Mouse (Mus musculus): ENCODE measurements around the gene Prm2. TPM values are rescaled to one million over a fixed set of nuclear protein-coding genes. Genes with fewer than 3 reads are reported as not detected.

The Prm2 gene
- not detected for total RNA-seq (2021)
- long read RNA-seq, experiment 1, result 0 reads
- long read RNA-seq, experiment 2, result 0 reads

DNA sequence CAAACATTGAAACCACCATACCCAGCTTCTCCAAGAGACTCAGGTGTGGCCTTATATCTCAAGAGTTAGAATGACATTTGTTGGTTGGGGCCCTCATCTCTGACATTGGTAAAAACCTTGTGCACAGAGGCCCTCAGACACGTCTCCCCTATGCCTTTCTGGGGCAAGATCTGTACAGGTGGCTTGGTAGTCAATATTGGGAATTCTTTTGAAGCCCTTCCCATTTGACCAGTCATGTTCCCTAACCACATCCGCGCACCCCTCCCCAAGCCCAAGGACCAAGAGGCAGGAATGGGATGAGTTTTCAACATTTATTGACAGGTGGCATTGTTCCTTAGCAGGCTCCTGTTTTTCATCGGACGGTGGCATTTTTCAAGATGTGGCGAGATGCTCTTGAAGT lies at the start of gene Prm2:
Gene Prm2 (minus strand): TSS at position 101 of the 400 bp plus-strand sequence.
- no peak for DNase-seq (ENCODE audit: low spot score in 2 of 2)

GRCm38 (mm10) chr16:10844319-10844670 lies 48.4 kb upstream of the Prm2 start:
- DNase-seq (ENCODE audit: low spot score in 2 of 2), result no peak

DNA sequence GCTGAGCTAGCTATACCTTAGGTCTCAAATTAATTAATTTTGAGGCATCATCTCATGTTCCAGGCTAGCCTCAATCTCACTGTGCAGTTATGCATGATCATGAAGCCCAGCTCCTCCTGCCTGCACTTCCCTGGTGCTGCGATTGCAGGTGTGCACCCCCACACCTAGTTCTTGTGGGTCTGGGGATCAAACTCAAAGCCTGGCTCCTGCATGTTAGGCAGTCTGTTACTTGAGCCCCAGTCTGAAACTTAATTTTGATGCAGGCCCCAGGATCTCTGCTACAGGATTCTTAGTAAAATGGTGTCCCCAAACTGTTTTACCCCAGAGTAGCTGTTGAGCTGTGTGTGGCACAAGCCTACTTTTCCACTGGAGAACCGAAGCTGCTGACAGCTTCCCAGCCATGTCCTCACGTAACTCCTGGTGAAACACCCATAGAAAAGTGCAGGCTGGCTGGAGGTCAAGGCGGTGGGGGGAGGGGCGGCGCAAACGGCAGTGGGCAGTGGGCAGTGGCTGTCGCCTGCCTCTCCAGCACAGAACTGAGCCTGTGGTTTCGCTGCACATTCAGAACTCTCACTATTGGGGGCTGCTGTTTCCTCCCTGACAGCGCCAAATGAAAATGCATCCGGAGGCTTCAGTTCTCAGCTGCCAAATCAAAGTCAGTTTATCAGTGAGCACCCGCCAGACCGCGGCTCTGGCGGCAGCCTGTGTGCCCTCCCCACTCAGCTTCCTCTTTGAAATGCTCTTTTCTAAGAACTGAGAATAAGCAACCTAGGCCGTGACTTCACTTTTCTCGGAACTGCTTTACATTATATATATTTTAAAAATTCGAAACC lies 47.8 kb upstream of the Prm2 start:
- peak in 1 of 2 experiments; percentile 24 for DNase-seq (ENCODE audit: low spot score in 2 of 2)

DNA sequence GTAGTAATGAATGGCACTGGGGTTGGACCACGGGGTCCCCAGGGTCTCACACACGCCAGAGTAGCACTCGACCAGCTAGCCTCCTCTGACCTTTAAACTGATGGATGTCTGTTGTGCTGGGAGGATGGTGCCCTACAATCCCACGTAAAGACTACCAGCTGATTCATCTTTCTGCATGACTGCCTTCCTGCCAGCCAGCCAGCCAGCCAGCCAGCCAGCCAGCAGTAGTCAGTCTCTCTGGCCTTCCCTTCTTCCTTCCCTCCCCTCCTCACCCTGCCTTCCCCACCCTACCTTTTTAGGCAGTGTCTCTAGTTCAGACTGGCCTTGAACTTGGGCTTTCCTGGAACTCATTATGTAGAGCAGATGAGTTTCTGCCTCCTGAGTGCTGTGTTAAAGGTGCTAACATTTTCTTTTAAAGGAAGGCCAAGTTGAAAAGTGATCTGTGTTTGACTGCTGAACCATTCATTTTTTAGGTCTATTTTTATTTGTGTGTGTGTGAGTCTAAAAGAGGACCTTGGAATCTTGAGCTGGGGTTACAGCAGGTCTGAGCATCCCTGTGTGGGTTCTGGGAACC lies 46.4 kb upstream of the Prm2 start:
- no peak for DNase-seq (ENCODE audit: low spot score in 2 of 2)

DNA sequence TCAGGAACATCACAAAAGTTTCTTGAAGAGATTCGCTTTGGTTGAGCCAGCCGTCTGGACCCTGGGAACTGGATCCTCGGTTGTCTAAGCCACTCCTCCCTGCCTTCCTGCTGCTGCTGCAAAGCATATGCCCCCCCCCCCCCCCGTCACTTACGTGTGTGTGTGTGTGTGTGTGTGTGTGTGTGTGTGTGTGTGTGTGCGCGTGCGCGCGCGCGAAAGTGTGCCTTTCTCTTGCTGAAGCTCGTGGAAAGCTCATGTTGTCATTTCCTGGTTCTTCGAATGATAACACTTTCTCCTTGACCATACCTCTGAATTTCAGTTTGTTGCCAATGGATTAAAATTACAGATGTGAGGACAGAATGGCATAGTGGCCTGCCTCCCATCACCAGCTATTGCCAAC lies 44.1 kb upstream of the Prm2 start:
- no peak for DNase-seq (ENCODE audit: low spot score in 2 of 2)

- DNase-seq (ENCODE audit: low spot score in 2 of 2), result no peak
These were observed 42.7 kb upstream of the Prm2 start for GRCm38 (mm10) chr16:10838487-10839245.

- no peak for DNase-seq (ENCODE audit: low spot score in 2 of 2)
These were observed 42.0 kb upstream of the Prm2 start for GRCm38 (mm10) chr16:10837903-10838302.

DNA sequence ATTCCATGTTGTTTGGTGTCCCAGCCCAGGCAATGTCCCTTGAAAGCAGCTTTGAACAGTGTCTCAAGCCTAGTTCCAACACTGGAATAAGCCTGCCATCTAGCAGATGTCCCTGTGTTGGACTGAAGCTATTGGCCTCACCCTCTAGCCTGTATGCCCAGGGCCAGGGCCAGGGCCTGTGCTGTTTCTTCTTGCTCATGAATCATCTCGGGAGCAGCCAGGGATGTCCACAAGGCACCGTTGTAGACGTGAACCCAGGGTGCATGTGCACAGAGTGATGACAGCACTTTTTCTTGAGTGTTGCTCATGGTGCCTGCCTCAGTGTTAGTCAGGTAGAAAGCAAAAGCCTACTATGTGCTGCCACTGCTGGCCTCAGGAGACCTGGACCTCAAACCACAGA lies 41.3 kb upstream of the Prm2 start:
- DNase-seq (ENCODE audit: low spot score in 2 of 2), result no peak

- no peak for DNase-seq (ENCODE audit: low spot score in 2 of 2)
These were observed 40.5 kb upstream of the Prm2 start for GRCm38 (mm10) chr16:10836388-10836787.

DNA sequence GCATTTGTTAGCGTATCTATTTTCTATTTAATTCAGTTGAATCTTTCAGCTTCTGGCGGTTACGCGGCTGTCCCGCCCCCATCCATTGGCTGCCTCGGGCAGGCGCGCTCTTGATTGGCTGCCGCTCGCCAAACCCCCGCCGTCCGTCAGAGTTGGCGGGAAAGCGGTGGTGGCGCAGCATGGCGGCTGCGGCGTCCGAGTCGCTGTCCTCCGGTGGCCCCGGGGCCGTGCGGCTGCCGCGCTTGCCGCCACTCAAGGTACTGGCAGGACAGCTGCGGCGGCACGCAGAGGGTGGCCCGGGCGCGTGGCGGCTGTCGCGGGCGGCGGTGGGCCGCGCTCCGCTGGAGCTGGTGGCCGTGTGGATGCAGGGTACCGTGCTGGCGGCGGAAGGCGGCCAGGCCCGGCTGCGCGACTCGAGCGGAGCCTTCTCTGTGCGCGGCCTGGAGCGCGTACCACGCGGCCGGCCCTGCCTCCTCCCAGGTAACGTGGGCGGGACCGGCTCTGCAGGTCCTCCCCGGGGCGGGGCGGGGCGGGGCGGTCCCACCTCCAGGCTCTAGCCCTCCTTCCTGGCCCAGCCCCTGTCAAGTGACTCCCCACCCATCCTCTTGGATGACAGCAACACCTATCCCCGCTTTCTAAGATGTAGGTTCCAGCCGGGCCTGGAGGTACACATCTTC lies 39.1 kb upstream of the Prm2 start, which contains the start of gene Rmi2:
Gene Rmi2 (plus strand): TSS at position 149 of the 677 bp plus-strand sequence.
- peak; percentile 70 to 82 for DNase-seq (ENCODE audit: low spot score in 2 of 2)

DNA sequence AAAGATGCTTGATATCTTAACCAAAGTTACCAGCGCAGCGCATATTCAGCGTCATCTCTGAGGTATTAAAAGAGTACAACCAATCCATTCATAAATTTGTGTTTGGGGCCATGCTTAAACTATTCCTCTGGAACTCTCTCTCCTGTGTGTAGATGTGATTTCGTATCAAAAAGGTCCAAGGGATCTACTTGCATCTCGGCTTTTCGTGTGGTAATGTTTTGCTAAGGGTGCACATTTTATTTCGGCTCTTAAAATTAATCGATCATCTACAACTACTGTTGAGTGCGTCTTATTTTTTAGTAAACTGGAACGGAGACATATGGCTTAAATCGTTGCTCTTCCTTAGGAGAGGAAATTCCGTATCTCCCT lies 38.6 kb upstream of the Prm2 start:
- DNase-seq (ENCODE audit: low spot score in 2 of 2), result no peak

DNA sequence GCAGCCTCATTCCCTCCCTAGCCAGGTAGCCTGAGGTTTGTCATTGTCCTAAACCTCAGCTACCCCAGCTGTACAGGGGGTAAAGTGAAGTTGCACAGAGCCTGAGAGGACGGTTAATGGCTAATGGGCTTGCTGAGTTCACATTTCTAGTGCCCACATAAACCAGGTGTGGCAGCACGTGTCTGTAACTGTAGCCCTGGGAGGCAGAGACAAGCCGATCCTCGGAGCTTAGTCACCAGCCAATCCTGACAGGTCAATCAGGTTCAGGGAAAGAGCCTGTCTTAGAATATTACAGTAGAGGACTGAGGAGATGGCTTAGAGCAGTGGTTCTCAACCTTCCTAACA lies 32.5 kb upstream of the Prm2 start:
- DNase-seq (ENCODE audit: low spot score in 2 of 2), result no peak

DNA sequence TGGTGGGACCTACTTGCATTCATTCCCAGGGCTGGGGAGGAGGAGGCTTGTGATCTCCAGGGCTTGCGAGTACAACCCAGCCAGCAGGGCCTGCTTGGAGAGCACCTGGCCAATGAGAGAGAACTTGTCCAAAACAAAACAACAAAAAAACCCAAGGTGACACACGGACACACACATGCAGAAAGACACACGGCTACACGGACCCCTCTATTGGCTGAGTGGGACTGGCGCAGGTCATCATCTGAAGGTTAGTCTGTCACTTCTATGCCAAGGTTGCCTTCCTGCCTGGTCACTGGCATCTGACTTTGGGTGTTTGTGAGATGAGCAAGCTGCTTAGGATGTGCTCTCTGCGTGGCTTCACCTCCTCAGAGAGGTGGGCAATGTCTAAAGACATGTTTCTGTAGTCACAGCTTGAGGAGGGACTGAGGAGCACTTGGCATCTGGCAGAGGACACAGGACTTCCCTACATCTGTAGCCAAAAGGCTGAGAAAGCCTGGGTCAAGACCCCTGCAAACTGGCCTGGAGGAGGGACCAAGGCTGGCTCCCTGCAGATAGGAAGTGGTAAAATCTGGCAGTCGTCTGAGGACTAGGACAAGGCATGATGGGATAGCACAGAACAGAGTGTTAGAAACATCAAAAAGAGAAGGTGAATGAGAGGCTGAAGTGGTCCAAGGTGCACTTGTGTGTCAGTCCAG lies 32.0 kb upstream of the Prm2 start:
- no peak for DNase-seq (ENCODE audit: low spot score in 2 of 2)

DNA sequence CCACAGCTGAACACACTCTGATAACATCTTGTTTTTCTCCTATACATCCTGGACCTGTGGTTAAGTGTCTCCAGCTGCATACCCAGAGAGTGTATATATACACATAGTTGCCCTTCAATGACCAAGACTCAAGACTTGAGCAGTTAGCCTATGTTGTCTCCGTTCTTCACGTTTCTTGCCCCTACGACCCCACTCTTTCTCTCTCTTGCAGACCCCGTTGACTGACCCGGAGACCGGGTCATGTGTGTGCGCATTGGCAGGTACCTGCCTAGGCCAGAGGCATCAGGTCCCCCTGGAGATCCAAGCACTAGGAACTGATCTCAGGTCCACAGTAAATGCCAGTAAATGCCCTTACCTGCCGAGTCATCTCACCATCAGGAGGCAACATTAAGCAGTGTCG lies 31.3 kb upstream of the Prm2 start:
- no peak for DNase-seq (ENCODE audit: low spot score in 2 of 2)

- no peak for DNase-seq (ENCODE audit: low spot score in 2 of 2)
These were observed 29.9 kb upstream of the Prm2 start for GRCm38 (mm10) chr16:10825840-10826239.

- DNase-seq (ENCODE audit: low spot score in 2 of 2), result no peak
These were observed 28.6 kb upstream of the Prm2 start for GRCm38 (mm10) chr16:10824536-10824935.

GRCm38 (mm10) chr16:10821387-10821786 lies 25.5 kb upstream of the Prm2 start:
- no peak for DNase-seq (ENCODE audit: low spot score in 2 of 2)

DNA sequence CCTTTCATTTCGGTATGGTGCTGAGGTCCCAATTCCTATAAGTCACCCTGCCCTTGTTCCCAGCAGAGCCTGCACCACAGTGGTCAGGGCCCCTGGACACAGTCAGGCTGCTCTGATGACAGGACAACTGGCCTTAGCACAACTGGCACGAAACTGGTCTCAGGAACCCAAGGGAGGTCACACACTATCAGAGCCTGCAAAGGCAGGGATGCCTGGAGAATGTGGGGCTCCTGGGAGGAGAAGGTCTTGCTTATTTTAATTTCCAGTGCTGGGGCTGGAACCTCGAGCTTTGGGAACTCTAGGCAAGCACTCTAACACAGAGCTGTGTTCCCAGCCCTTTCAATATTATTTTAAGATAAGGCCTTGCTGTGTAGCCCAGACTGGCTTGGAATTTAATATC lies 24.0 kb upstream of the Prm2 start:
- no peak for DNase-seq (ENCODE audit: low spot score in 2 of 2)

GRCm38 (mm10) chr16:10818579-10819135 lies 22.7 kb upstream of the Prm2 start:
- DNase-seq (ENCODE audit: low spot score in 2 of 2), result no peak

GRCm38 (mm10) chr16:10814864-10815263 lies 18.9 kb upstream of the Prm2 start:
- no peak for DNase-seq (ENCODE audit: low spot score in 2 of 2)

GRCm38 (mm10) chr16:10813726-10814125 lies 17.8 kb upstream of the Prm2 start:
- no peak for DNase-seq (ENCODE audit: low spot score in 2 of 2)
